Comparison of ENCODE assay signal across 8 mouse cellular contexts in genomic region chr15:8279320-8279779, GRCm38 (mm10).
DNase-seq lines count a peak whose midpoint lies in the region; ATAC-seq and TF ChIP-seq lines count a peak whose summit lies in the region.

No protein-coding gene starts in this region.

- peak; percentile 8 for DNase-seq in urinary bladder, postnatal 14 days (ENCODE audit: low spot score)
- no peak for DNase-seq in urinary bladder, adult 2 months (ENCODE audit: low spot score)
- DNase-seq in forebrain, embryonic 14.5 days (ENCODE audit: low spot score) = peak; percentile 3
- peak; percentile 69 for DNase-seq in induced T-regulatory cell, adult 2 months (ENCODE audit: low read depth)
- no peak for DNase-seq in liver, embryonic 14.5 days (ENCODE audit: low read depth in 3 of 3, low spot score in 3 of 3)
- DNase-seq in naive thymus-derived CD4-positive, alpha-beta T cell, adult 2 months (ENCODE audit: low read depth) = peak; percentile 57
- DNase-seq in thymus, postnatal 25 days = peak; percentile 58
- DNase-seq in frontal cortex, adult 2 months (ENCODE audit: extremely low spot score in 1 of 2, low spot score in 1 of 2) = no peak

- 57% methylated on average over 17 of the region's 17 CpGs for WGBS in forebrain, embryonic 14.5 days
- WGBS in liver, embryonic 14.5 days (ENCODE audit: insufficient replicate concordance) = 37% methylated on average over 17 of the region's 17 CpGs

- H3K27ac ChIP-seq in forebrain, embryonic 14.5 days (ENCODE audit: low read depth, low read length) = no peak overlapping the region
- H3K27ac ChIP-seq in liver, embryonic 14.5 days = no peak overlapping the region

- H3K4me1 ChIP-seq in forebrain, embryonic 14.5 days (ENCODE audit: control insufficient read depth, insufficient read depth, low read length) = no peaks in the 10 kb centered on the region
- 0 out of 4 replicates have a peak, but pooled peaks cover 0 to 1% of the 10 kb centered on the region in 2 experiments for H3K4me1 ChIP-seq in liver, embryonic 14.5 days (replicated peaks; ENCODE audit: control insufficient read depth in 2 of 2, insufficient read depth in 2 of 2, low read length in 1 of 2)

- H3K4me2 ChIP-seq in forebrain, embryonic 14.5 days (ENCODE audit: low read length) = peak overlapping the region; percentile 41
- peak overlapping the region; percentile 61 for H3K4me2 ChIP-seq in liver, embryonic 14.5 days (ENCODE audit: low read depth)

- peak overlapping the region; percentile 29; the same call in 1 of the 2 replicates for H3K9ac ChIP-seq in forebrain, embryonic 14.5 days (ENCODE audit: low read length)
- H3K9ac ChIP-seq in liver, embryonic 14.5 days (replicated peaks) = no peak overlapping the region

- H3K27me3 ChIP-seq in forebrain, embryonic 14.5 days (replicated peaks; ENCODE audit: control insufficient read depth, insufficient read depth, low read length) = no peaks in the 10 kb centered on the region
- H3K27me3 ChIP-seq in liver, embryonic 14.5 days (ENCODE audit: control insufficient read depth, insufficient read depth, low read length) = no peaks in the 10 kb centered on the region

- no peaks in the 10 kb centered on the region for H3K9me3 ChIP-seq in forebrain, embryonic 14.5 days (replicated peaks; ENCODE audit: control insufficient read depth, low read length)
- H3K9me3 ChIP-seq in liver, embryonic 14.5 days (ENCODE audit: control insufficient read depth, low read length) = no peaks in the 10 kb centered on the region

- no peaks in the 10 kb centered on the region for H3K36me3 ChIP-seq in forebrain, embryonic 14.5 days (ENCODE audit: control insufficient read depth, insufficient read depth, low read length)
- no peaks in the 10 kb centered on the region for H3K36me3 ChIP-seq in liver, embryonic 14.5 days (replicated peaks; ENCODE audit: control insufficient read depth, insufficient read depth, low read depth)

- TF ChIP-seq EP300 in liver, embryonic 14.5 days (IDR thresholded peaks at IDR 0.05; ENCODE audit: low read depth) = no peak

- peak overlapping the region; percentile 17; the same call in 1 of the 2 replicates for H3K4me3 ChIP-seq in forebrain, embryonic 14.5 days (ENCODE audit: low read depth, low read length)
- peak overlapping the region; percentile 3 to 28; a peak in 3 of 4 replicates for H3K4me3 ChIP-seq in liver, embryonic 14.5 days (ENCODE audit: insufficient read depth in 1 of 2, low read depth in 2 of 2, low read length in 2 of 2)

- no peak for TF ChIP-seq CTCF in liver, embryonic 14.5 days (IDR thresholded peaks at IDR 0.05; ENCODE audit: low read depth)

- no peak for ATAC-seq in forebrain, embryonic 14.5 days
- no peak for ATAC-seq in liver, embryonic 14.5 days (ENCODE audit: insufficient read depth)

Comparison
In these comparisons a context has a peak if more than half of its experiments do, and no peak if none do; other contexts are left out.
1. DNase-seq: peak in urinary bladder, postnatal 14 days (single experiment), forebrain, embryonic 14.5 days (single experiment), induced T-regulatory cell, adult 2 months (single experiment), naive thymus-derived CD4-positive, alpha-beta T cell, adult 2 months (single experiment) and thymus, postnatal 25 days (single experiment); none in urinary bladder, adult 2 months (single experiment), liver, embryonic 14.5 days (0 of 3) and frontal cortex, adult 2 months (0 of 2).